Mouse (Mus musculus) hindbrain, embryonic 10.5 days (tissue): ENCODE data around the gene Akap5. TPM values are rescaled to one million over a fixed set of nuclear protein-coding genes. Genes with fewer than 3 reads are reported as not detected.
A peak's percentile ranks its signal among the peaks of the same experiment; 100 is the strongest.

Experiments
- DNase-seq: peaks from one replicate; pipeline ENCODE4 v3.0.0-alpha.2; 2017; ENCODE audit warnings: low spot score
- H3K27ac ChIP-seq: fragments of 300-500 bp; sonication (generic); 2 replicates; pipeline ENCODE4 v1.5.1; 2016; ENCODE audit warnings: mild to moderate bottlenecking, moderate library complexity
- H3K27me3 ChIP-seq: fragments of 300-500 bp; sonication (generic); 2 replicates; pipeline ENCODE4 v1.6.1; 2016; ENCODE audit warnings: mild to moderate bottlenecking; ENCODE audit not compliant: poor library complexity, insufficient read depth, severe bottlenecking
- H3K36me3 ChIP-seq: fragments of 300-500 bp; sonication (generic); 2 replicates; pipeline ENCODE4 v1.6.1; 2016; ENCODE audit warnings: mild to moderate bottlenecking, moderate library complexity
- H3K4me1 ChIP-seq: fragments of 300-500 bp; sonication (generic); replicated peaks from 2 replicates; pipeline ENCODE4 v1.6.1; 2016; ENCODE audit warnings: mild to moderate bottlenecking
- H3K4me3 ChIP-seq: fragments of 300-500 bp; sonication (generic); 2 replicates; pipeline ENCODE4 v1.5.1; 2016; ENCODE audit warnings: mild to moderate bottlenecking, moderate library complexity
- H3K9me3 ChIP-seq: fragments of 300-500 bp; sonication (generic); 2 replicates; pipeline ENCODE4 v1.6.1; 2016; ENCODE audit warnings: mild to moderate bottlenecking, moderate library complexity
- WGBS: fragments of 180-500 bp; shearing (Covaris S2); methylation state at CpG from one replicate; pipeline ENCODE4 v1.1.7; 2016; 5-methylcytosine and 5-hydroxymethylcytosine counted together
- polyA plus RNA-seq: library from polyadenylated mRNA; unstranded; fragments of >200 nt; fragmentation: Nextera tagmentation; extraction: Ambion mirVana; gene quantifications from 2 replicates; pipeline ENCODE4 v1.2.1, GENCODE M21; 2016

Gene Akap5
- 3.7 and 4.0 TPM in 2 replicates for polyA plus RNA-seq

GRCm38 (mm10) chr12:76324679-76325431 lies at the start of gene Akap5:
Gene Akap5, plus strand, starts transcription at chr12:76324891.
- DNase-seq: peak; percentile 91
- Histone ChIP-seq H3K4me3 (peak within 1 kb of the TSS; percentile 70), H3K4me1 (peaks cover 16% of the 10 kb centered on the region), H3K27ac (peak within 1 kb of the TSS; percentile 87), H3K27me3 (peaks cover 14% of the 10 kb centered on the region), H3K9me3 (no peaks in the 10 kb centered on the region), H3K36me3 (peaks cover 34% of the 10 kb centered on the region)
- 2% methylated on average over 53 of the region's 53 CpGs for WGBS

- H3K4me1 ChIP-seq: no peaks in the 10 kb centered on the region
- H3K27me3 ChIP-seq: no peaks in the 10 kb centered on the region
- H3K4me3 ChIP-seq: no peak overlapping the region
- WGBS: 82% methylated on average over 6 of the region's 6 CpGs
- peaks cover 56% of the 10 kb centered on the region for H3K36me3 ChIP-seq
- H3K27ac ChIP-seq: no peak overlapping the region
- no peak for DNase-seq
- no peaks in the 10 kb centered on the region for H3K9me3 ChIP-seq
Observed at GRCm38 (mm10) chr12:76278209-76278608, 46.5 kb upstream of the Akap5 start.

- WGBS: 94% methylated on average over 9 of the region's 9 CpGs
- no peaks in the 10 kb centered on the region for H3K9me3 ChIP-seq
- H3K4me3 ChIP-seq: no peak overlapping the region
- no peaks in the 10 kb centered on the region for H3K27me3 ChIP-seq
- H3K36me3 ChIP-seq: peaks cover 76% of the 10 kb centered on the region
- no peaks in the 10 kb centered on the region for H3K4me1 ChIP-seq
- no peak overlapping the region for H3K27ac ChIP-seq
- DNase-seq: no peak
Observed at GRCm38 (mm10) chr12:76280556-76280955, 44.1 kb upstream of the Akap5 start.

GRCm38 (mm10) chr12:76281111-76281660 lies 43.5 kb upstream of the Akap5 start:
- DNase-seq: no peak
- Histone ChIP-seq H3K4me3 (no peak overlapping the region), H3K4me1 (no peaks in the 10 kb centered on the region), H3K27me3 (no peaks in the 10 kb centered on the region), H3K9me3 (no peaks in the 10 kb centered on the region), H3K36me3 (peaks cover 78% of the 10 kb centered on the region), H3K27ac (no peak overlapping the region)
- 94% methylated on average over 2 of the region's 2 CpGs for WGBS

- peak overlapping the region; percentile 54; the same call in 1 of the 2 replicates for H3K27ac ChIP-seq
- H3K4me1 ChIP-seq: no peaks in the 10 kb centered on the region
- H3K9me3 ChIP-seq: no peaks in the 10 kb centered on the region
- WGBS: 85% methylated on average over 4 of the region's 4 CpGs
- no peaks in the 10 kb centered on the region for H3K27me3 ChIP-seq
- H3K4me3 ChIP-seq: no peak overlapping the region
- peaks cover 71% of the 10 kb centered on the region for H3K36me3 ChIP-seq
- DNase-seq: no peak
Observed at GRCm38 (mm10) chr12:76282132-76282531, 42.6 kb upstream of the Akap5 start.

GRCm38 (mm10) chr12:76282532-76283173 lies 42.0 kb upstream of the Akap5 start:
- Histone ChIP-seq H3K9me3 (no peaks in the 10 kb centered on the region), H3K36me3 (peaks cover 68% of the 10 kb centered on the region), H3K4me3 (no peak overlapping the region), H3K27ac (no peak overlapping the region), H3K27me3 (no peaks in the 10 kb centered on the region), H3K4me1 (peaks cover 3% of the 10 kb centered on the region)
- 91% methylated on average over 17 of the region's 17 CpGs for WGBS
- DNase-seq: no peak

GRCm38 (mm10) chr12:76285418-76285817 lies 39.3 kb upstream of the Akap5 start:
- no peak for DNase-seq
- Histone ChIP-seq H3K27ac (no peak overlapping the region), H3K36me3 (peaks cover 70% of the 10 kb centered on the region), H3K9me3 (no peaks in the 10 kb centered on the region), H3K4me1 (peaks cover 18% of the 10 kb centered on the region), H3K27me3 (no peaks in the 10 kb centered on the region), H3K4me3 (no peak overlapping the region)
- WGBS: 89% methylated on average over 6 of the region's 6 CpGs

- Histone ChIP-seq H3K36me3 (peaks cover 70% of the 10 kb centered on the region), H3K27me3 (no peaks in the 10 kb centered on the region), H3K4me1 (peaks cover 18% of the 10 kb centered on the region), H3K27ac (peak overlapping the region; percentile 75), H3K9me3 (no peaks in the 10 kb centered on the region), H3K4me3 (no peak overlapping the region)
- no peak for DNase-seq
- WGBS: 64% methylated on average over 8 of the region's 8 CpGs
Observed at GRCm38 (mm10) chr12:76287986-76288385, 36.7 kb upstream of the Akap5 start.

- Histone ChIP-seq H3K36me3 (peaks cover 67% of the 10 kb centered on the region), H3K27ac (peak overlapping the region; percentile 70)
- no peak for DNase-seq
Observed at GRCm38 (mm10) chr12:76288494-76288893, 36.2 kb upstream of the Akap5 start.

GRCm38 (mm10) chr12:76289428-76289827 lies 35.3 kb upstream of the Akap5 start:
- no peaks in the 10 kb centered on the region for H3K27me3 ChIP-seq
- DNase-seq: no peak
- no peak overlapping the region for H3K4me3 ChIP-seq
- H3K9me3 ChIP-seq: no peaks in the 10 kb centered on the region
- H3K27ac ChIP-seq: peak overlapping the region; percentile 70
- 96% methylated on average over 12 of the region's 12 CpGs for WGBS
- peaks cover 67% of the 10 kb centered on the region for H3K36me3 ChIP-seq
- peaks cover 18% of the 10 kb centered on the region for H3K4me1 ChIP-seq

More at GRCm38 (mm10) chr12:76288494-76288893, 36.2 kb upstream of the Akap5 start:
- no peaks in the 10 kb centered on the region for H3K9me3 ChIP-seq
- 77% methylated on average over 5 of the region's 5 CpGs for WGBS
- no peaks in the 10 kb centered on the region for H3K27me3 ChIP-seq
- H3K4me1 ChIP-seq: peaks cover 18% of the 10 kb centered on the region
- no peak overlapping the region for H3K4me3 ChIP-seq

- Histone ChIP-seq H3K27me3 (no peaks in the 10 kb centered on the region), H3K9me3 (no peaks in the 10 kb centered on the region), H3K4me3 (no peak overlapping the region), H3K36me3 (peaks cover 70% of the 10 kb centered on the region), H3K4me1 (peaks cover 18% of the 10 kb centered on the region), H3K27ac (no peak overlapping the region)
- 97% methylated on average over 2 of the region's 2 CpGs for WGBS
- no peak for DNase-seq
Observed at GRCm38 (mm10) chr12:76290271-76290670, 34.4 kb upstream of the Akap5 start.

GRCm38 (mm10) chr12:76293192-76293591 lies 31.5 kb upstream of the Akap5 start:
- peaks cover 93% of the 10 kb centered on the region for H3K36me3 ChIP-seq

GRCm38 (mm10) chr12:76297830-76298229 lies 26.9 kb upstream of the Akap5 start:
- H3K27ac ChIP-seq: no peak overlapping the region
- H3K4me3 ChIP-seq: no peak overlapping the region
- H3K27me3 ChIP-seq: no peaks in the 10 kb centered on the region
- H3K4me1 ChIP-seq: no peaks in the 10 kb centered on the region
- H3K36me3 ChIP-seq: peaks cover 91% of the 10 kb centered on the region
- no peak for DNase-seq
- WGBS: 88% methylated on average over 5 of the region's 5 CpGs
- H3K9me3 ChIP-seq: no peaks in the 10 kb centered on the region

More at GRCm38 (mm10) chr12:76293192-76293591, 31.5 kb upstream of the Akap5 start:
- Histone ChIP-seq H3K9me3 (no peaks in the 10 kb centered on the region), H3K27me3 (no peaks in the 10 kb centered on the region), H3K4me3 (no peak overlapping the region), H3K27ac (no peak overlapping the region), H3K4me1 (peaks cover 10% of the 10 kb centered on the region)
- 68% methylated on average over 7 of the region's 7 CpGs for WGBS
- peak; percentile 59 for DNase-seq
